Mouse (Mus musculus) kidney, postnatal 10 days (tissue): ENCODE measurements around the gene Gab3.

Source experiments
- DNase-seq: peaks from one replicate; pipeline ENCODE4 v3.0.0; 2021; ENCODE audit warnings: mixed read lengths

Gene Gab3

GRCm38 (mm10) chrX:75084774-75085508 lies at the start of gene Gab3:
Gab3 (minus strand) TSS chrX:75085458.
- DNase-seq = peak; percentile 74

GRCm38 (mm10) chrX:75130467-75131160 lies 45.4 kb upstream of the Gab3 start, which contains the start of gene Mpp1:
Mpp1 (minus strand) TSS chrX:75131016.
- peak; percentile 89 for DNase-seq

GRCm38 (mm10) chrX:75129474-75129873 lies 44.2 kb upstream of the Gab3 start:
- no peak for DNase-seq

GRCm38 (mm10) chrX:75128333-75128980 lies 43.2 kb upstream of the Gab3 start:
- DNase-seq = peak; percentile 40

- no peak for DNase-seq
Observed at GRCm38 (mm10) chrX:75126893-75127292, 41.6 kb upstream of the Gab3 start.

- no peak for DNase-seq
Observed at GRCm38 (mm10) chrX:75125606-75126005, 40.3 kb upstream of the Gab3 start.

- no peak for DNase-seq
Observed at GRCm38 (mm10) chrX:75115550-75115949, 30.3 kb upstream of the Gab3 start.

- DNase-seq = no peak
Observed at GRCm38 (mm10) chrX:75102293-75102692, 17.0 kb upstream of the Gab3 start.

- DNase-seq = no peak
Observed at GRCm38 (mm10) chrX:75098799-75099198, 13.5 kb upstream of the Gab3 start.

GRCm38 (mm10) chrX:75096163-75096770 lies 11.0 kb upstream of the Gab3 start:
- peak; percentile 12 for DNase-seq

GRCm38 (mm10) chrX:75095369-75096162 lies 10.3 kb upstream of the Gab3 start, which contains the start of gene Dkc1:
Dkc1 (plus strand) TSS chrX:75095854.
- DNase-seq = peak; percentile 93

- no peak for DNase-seq
Observed at GRCm38 (mm10) chrX:75085654-75086053, 396 bp upstream of the Gab3 start.

- DNase-seq = peak; percentile 14
Observed at GRCm38 (mm10) chrX:75083982-75084773, 1.1 kb downstream of the Gab3 start.

GRCm38 (mm10) chrX:75082351-75082750 lies 2.9 kb downstream of the Gab3 start:
- DNase-seq = peak; percentile 5

GRCm38 (mm10) chrX:75056120-75056775 lies 29.0 kb downstream of the Gab3 start:
- DNase-seq = no peak

GRCm38 (mm10) chrX:75046921-75047635 lies 38.2 kb downstream of the Gab3 start:
- DNase-seq = peak; percentile 47

- DNase-seq = peak; percentile 6
Observed at GRCm38 (mm10) chrX:75045931-75046330, 39.3 kb downstream of the Gab3 start.

- peak; percentile 19 for DNase-seq
Observed at GRCm38 (mm10) chrX:75044595-75044994, 40.7 kb downstream of the Gab3 start.

- no peak for DNase-seq
Observed at GRCm38 (mm10) chrX:75036626-75037025, 48.6 kb downstream of the Gab3 start.

- no peak for DNase-seq
Observed at GRCm38 (mm10) chrX:75035162-75035561, 50.1 kb downstream of the Gab3 start.
